12 mouse cellular contexts compared by ENCODE assay signal in the genomic region with DNA sequence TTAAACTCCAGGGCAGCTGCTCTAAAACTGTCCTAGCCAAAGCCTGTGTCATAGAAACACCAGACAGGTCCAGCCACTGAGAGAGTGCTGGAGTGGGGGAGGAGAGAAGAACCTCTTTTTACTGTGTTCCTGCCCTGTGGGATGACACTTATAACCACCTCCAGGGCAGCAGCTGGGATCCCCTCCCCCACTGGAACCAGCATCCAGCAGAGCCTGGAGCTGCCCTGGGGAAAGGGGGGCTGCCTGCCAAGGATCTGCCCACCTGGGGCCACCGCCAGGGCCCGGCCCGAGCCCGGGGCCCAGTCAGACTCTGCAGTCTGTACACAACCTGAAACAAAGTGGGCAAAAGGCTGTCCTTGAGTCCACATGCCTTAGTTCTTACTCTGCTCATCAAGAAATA. TPM values are rescaled to one million over a fixed set of nuclear protein-coding genes. Genes with fewer than 3 reads are reported as not detected.
A peak's percentile ranks its signal among the peaks of the same experiment; 100 is the strongest.
DNase-seq lines count a peak whose midpoint lies in the region; ATAC-seq and TF ChIP-seq lines count a peak whose summit lies in the region.
"Had no signal": no experiment of that assay in that cellular context is flagged by ENCODE, and none has a peak within 500 bp of the region (broad histone marks: within the 10 kb centered on the region; RNA-seq: fewer than 3 reads in every experiment).

No protein-coding gene starts in this region.

- 0 out of 2 replicates have a peak, but pooled peaks cover 2% of the 10 kb centered on the region for H3K4me1 ChIP-seq in stomach, postnatal 0 days (replicated peaks; ENCODE audit: control insufficient read depth, insufficient read depth)

- H3K27ac ChIP-seq in stomach, postnatal 0 days (replicated peaks), result peak overlapping the region; percentile 70; the same call in 1 of the 2 replicates

- DNase-seq in heart, adult 11 months, result peak; percentile 95
- DNase-seq in heart, postnatal 25 days (ENCODE audit: low spot score), result no peak
- peak; percentile 3 for DNase-seq in thymus, postnatal 0 days (ENCODE audit: low spot score)
- DNase-seq in thymus, postnatal 25 days, result no peak
- DNase-seq in gastrocnemius, adult 8-10 months (ENCODE audit: low spot score in 2 of 2), result peak; percentile 66 to 78
- DNase-seq in stomach, postnatal 0 days (ENCODE audit: low spot score), result peak; percentile 51
- no peak for DNase-seq in T-cell, adult 2 months (ENCODE audit: low spot score)
- DNase-seq in left cerebral cortex, adult 9 months (ENCODE audit: low spot score in 2 of 2), result no peak
- DNase-seq: spleen, adult 18-20 months had no signal

- no peaks in the 10 kb centered on the region for H3K36me3 ChIP-seq in stomach, postnatal 0 days (ENCODE audit: control insufficient read depth, insufficient read depth, low read length)

- no peak overlapping the region for H3K4me3 ChIP-seq in stomach, postnatal 0 days (ENCODE audit: low read depth, low read length)

- no peak overlapping the region for H3K4me2 ChIP-seq in stomach, postnatal 0 days (replicated peaks; ENCODE audit: low read depth)

- TF ChIP-seq EP300 in stomach, postnatal 0 days (optimal IDR thresholded peaks at IDR 0.05), result no peak

- no peak overlapping the region for H3K9ac ChIP-seq in stomach, postnatal 0 days (ENCODE audit: low read length)

- H3K27me3 ChIP-seq in stomach, postnatal 0 days (ENCODE audit: control insufficient read depth, insufficient read depth, low read length), result no peaks in the 10 kb centered on the region
- H3K27me3 ChIP-seq: CH12.LX had no signal

- WGBS in stomach, postnatal 0 days, result 46% methylated on average over 4 of the region's 4 CpGs

- ATAC-seq in stomach, postnatal 0 days (ENCODE audit: low FRiP score, low TSS enrichment), result no peak; the same call in 1 of the 2 replicates

- no peaks in the 10 kb centered on the region for H3K9me3 ChIP-seq in stomach, postnatal 0 days (ENCODE audit: control insufficient read depth, low read length)

- TF ChIP-seq CTCF in stomach, postnatal 0 days (IDR thresholded peaks at IDR 0.05; ENCODE audit: low read depth), result no peak

- intact Hi-C loops in heart, postnatal 25 days (cut with DNase I), result no loop called here

RNA-seq across cellular contexts. Expression of gene Cct8l1, which starts 11.1 kb away (rescaled TPM):
- total RNA-seq in heart, postnatal 25 days (2021), result under 1 TPM in 1 of 2 experiments, not detected in 1; 0.16 TPM
- polyA plus RNA-seq in thymus, postnatal 0 days (2015; fragmentation: Nextera tagmentation; extraction: Ambion mirVana), result 0.10 and 0.22 TPM in 2 replicates
- total RNA-seq in gastrocnemius, adult 8-10 months (2022), result under 1 TPM in 2 of 4 experiments, not detected in 2; 0.17 to 0.29 TPM
- 0.05 and 0.06 TPM in 2 replicates for polyA plus RNA-seq in stomach, postnatal 0 days (2015; fragmentation: Nextera tagmentation; extraction: Ambion mirVana)
- total RNA-seq: CH12.LX; layer of hippocampus, postnatal 14 days; megakaryocyte progenitor cell, adult 5-6 weeks had no signal

RNA-seq across cellular contexts. Expression of gene Kmt2c, which starts 28.3 kb away (rescaled TPM):
- 10 to 100 TPM; 38.4 to 45.5 TPM for total RNA-seq in heart, postnatal 25 days (2021)
- 15.2 and 21.4 TPM in 2 replicates for polyA plus RNA-seq in thymus, postnatal 0 days (2015; fragmentation: Nextera tagmentation; extraction: Ambion mirVana)
- total RNA-seq in gastrocnemius, adult 8-10 months (2022), result 10 to 100 TPM; 36.8 to 51.8 (median 38.1) TPM
- polyA plus RNA-seq in stomach, postnatal 0 days (2015; fragmentation: Nextera tagmentation; extraction: Ambion mirVana), result 7.6 and 8.3 TPM in 2 replicates

Comparison
In these comparisons a context has a peak if more than half of its experiments do, and no peak if none do; other contexts are left out.
1. DNase-seq: peak in heart, adult 11 months (single experiment), thymus, postnatal 0 days (single experiment), gastrocnemius, adult 8-10 months (2 of 2) and stomach, postnatal 0 days (single experiment); none in heart, postnatal 25 days (single experiment), thymus, postnatal 25 days (single experiment), T-cell, adult 2 months (single experiment) and left cerebral cortex, adult 9 months (0 of 2).